Mouse (Mus musculus): Measurements from ENCODE around the gene 3110009E18Rik. TPM values are rescaled to one million over a fixed set of nuclear protein-coding genes. Genes with fewer than 3 reads are reported as not detected.

3110009E18Rik gene
- polyA plus RNA-seq, 1 experiment from 2014 or later, result 5.1 TPM

DNA sequence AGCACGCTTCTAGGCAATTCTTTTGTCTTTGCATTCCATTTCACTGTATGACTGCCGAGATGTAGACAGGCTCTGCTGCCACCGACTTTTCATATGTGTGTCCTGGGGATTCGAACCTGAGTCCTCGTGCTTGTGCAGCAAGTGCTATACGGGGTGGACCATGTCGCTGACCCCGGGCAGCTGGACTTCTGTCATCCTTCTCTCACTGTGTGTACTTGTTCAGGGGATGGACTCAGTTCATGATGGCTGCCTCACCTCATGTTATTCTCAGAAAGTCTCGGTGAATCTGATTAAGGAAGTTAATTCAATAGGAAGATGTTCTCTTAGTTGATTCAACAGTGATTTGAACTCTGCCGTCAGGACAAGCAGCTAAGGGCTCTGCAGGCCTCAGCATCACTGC lies 72.6 kb downstream of the 3110009E18Rik start:
- TF ChIP-seq CTCF (IDR thresholded peaks at IDR 0.05; ENCODE audit: low read depth) (no peak), EP300 (IDR thresholded peaks at IDR 0.05; ENCODE audit: low read depth) (no peak)
- WGBS (ENCODE audit: insufficient replicate concordance), result 91% methylated on average over 10 of the region's 10 CpGs
- Histone ChIP-seq H3K4me1 (ENCODE audit: insufficient read depth) (no peaks in the 10 kb centered on the region), H3K27me3 (ENCODE audit: insufficient read depth, low read length) (no peaks in the 10 kb centered on the region), H3K4me3 (ENCODE audit: low read depth, low read length) (no peak overlapping the region), H3K9ac (replicated peaks) (no peak overlapping the region), H3K27ac (ENCODE audit: low read depth) (no peak overlapping the region), H3K36me3 (replicated peaks; ENCODE audit: insufficient read depth, low read length) (no peaks in the 10 kb centered on the region), H3K4me2 (ENCODE audit: low read depth, low read length) (no peak overlapping the region), H3K9me3 (ENCODE audit: low read length) (no peaks in the 10 kb centered on the region)
- DNase-seq, result no peak
- no peak for ATAC-seq

GRCm38 (mm10) chr1:120195947-120196346 lies 75.0 kb downstream of the 3110009E18Rik start:
- H3K4me3 ChIP-seq (ENCODE audit: low read depth, low read length), result no peak overlapping the region
- H3K27ac ChIP-seq (ENCODE audit: low read depth), result no peak overlapping the region
- H3K9me3 ChIP-seq (ENCODE audit: low read length), result no peaks in the 10 kb centered on the region
- no peak for DNase-seq
- TF ChIP-seq CTCF (IDR thresholded peaks at IDR 0.05; ENCODE audit: low read depth) (no peak), EP300 (IDR thresholded peaks at IDR 0.05; ENCODE audit: low read depth) (no peak)
- no peak overlapping the region for H3K9ac ChIP-seq (replicated peaks)
- WGBS (ENCODE audit: insufficient replicate concordance), result 57% methylated on average over 5 of the region's 5 CpGs
- no peak for ATAC-seq
- no peaks in the 10 kb centered on the region for H3K27me3 ChIP-seq (ENCODE audit: insufficient read depth, low read length)
- H3K36me3 ChIP-seq (replicated peaks; ENCODE audit: insufficient read depth, low read length), result no peaks in the 10 kb centered on the region
- no peaks in the 10 kb centered on the region for H3K4me1 ChIP-seq (ENCODE audit: insufficient read depth)
- no peak overlapping the region for H3K4me2 ChIP-seq (ENCODE audit: low read depth, low read length)

DNA sequence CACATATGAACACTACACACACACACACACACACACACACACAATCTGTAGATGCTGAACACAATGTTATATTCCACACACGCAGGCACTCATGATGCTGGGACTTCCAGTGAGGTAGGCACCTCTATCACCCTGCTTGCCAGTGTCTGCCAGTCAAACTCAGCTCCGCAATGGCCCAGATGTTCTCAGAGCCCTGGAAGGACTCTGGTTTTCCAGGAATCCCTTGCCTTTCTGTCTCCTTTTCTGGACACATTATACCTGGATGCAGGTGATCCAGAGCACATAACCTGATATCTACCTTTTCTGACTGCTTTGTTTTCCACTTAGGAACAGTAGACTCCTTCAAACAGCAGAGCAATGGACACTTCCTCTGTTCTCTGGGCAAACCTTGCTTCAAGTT lies 75.7 kb downstream of the 3110009E18Rik start:
- no peak overlapping the region for H3K27ac ChIP-seq (ENCODE audit: low read depth)
- DNase-seq, result no peak
- TF ChIP-seq CTCF (IDR thresholded peaks at IDR 0.05; ENCODE audit: low read depth) (no peak), EP300 (IDR thresholded peaks at IDR 0.05; ENCODE audit: low read depth) (no peak)

GRCm38 (mm10) chr1:120197189-120197588 lies 76.2 kb downstream of the 3110009E18Rik start:
- H3K4me1 ChIP-seq (ENCODE audit: insufficient read depth), result no peaks in the 10 kb centered on the region
- H3K9ac ChIP-seq (replicated peaks), result no peak overlapping the region
- no peaks in the 10 kb centered on the region for H3K36me3 ChIP-seq (replicated peaks; ENCODE audit: insufficient read depth, low read length)
- TF ChIP-seq EP300 (IDR thresholded peaks at IDR 0.05; ENCODE audit: low read depth) (no peak), CTCF (IDR thresholded peaks at IDR 0.05; ENCODE audit: low read depth) (peak; percentile 95)
- H3K27ac ChIP-seq (ENCODE audit: low read depth), result no peak overlapping the region
- no peaks in the 10 kb centered on the region for H3K9me3 ChIP-seq (ENCODE audit: low read length)
- peak; percentile 77 for DNase-seq
- H3K4me2 ChIP-seq (ENCODE audit: low read depth, low read length), result no peak overlapping the region
- 12% methylated on average over 5 of the region's 5 CpGs for WGBS (ENCODE audit: insufficient replicate concordance)
- H3K27me3 ChIP-seq (ENCODE audit: insufficient read depth, low read length), result no peaks in the 10 kb centered on the region
- peak; percentile 57 for ATAC-seq
- H3K4me3 ChIP-seq (ENCODE audit: low read depth, low read length), result no peak overlapping the region

More for the DNA sequence above, 75.7 kb downstream of the 3110009E18Rik start:
- Histone ChIP-seq H3K36me3 (replicated peaks; ENCODE audit: insufficient read depth, low read length) (no peaks in the 10 kb centered on the region), H3K9me3 (ENCODE audit: low read length) (no peaks in the 10 kb centered on the region), H3K27me3 (ENCODE audit: insufficient read depth, low read length) (no peaks in the 10 kb centered on the region), H3K4me1 (ENCODE audit: insufficient read depth) (no peaks in the 10 kb centered on the region), H3K9ac (replicated peaks) (no peak overlapping the region), H3K4me3 (ENCODE audit: low read depth, low read length) (no peak overlapping the region), H3K4me2 (ENCODE audit: low read depth, low read length) (no peak overlapping the region)
- no peak for ATAC-seq
- WGBS (ENCODE audit: insufficient replicate concordance), result 74% methylated on average over 2 of the region's 2 CpGs

GRCm38 (mm10) chr1:120198151-120198550 lies 77.2 kb downstream of the 3110009E18Rik start:
- Histone ChIP-seq H3K9me3 (ENCODE audit: low read length) (no peaks in the 10 kb centered on the region), H3K4me2 (ENCODE audit: low read depth, low read length) (no peak overlapping the region), H3K4me3 (ENCODE audit: low read depth, low read length) (no peak overlapping the region), H3K4me1 (ENCODE audit: insufficient read depth) (no peaks in the 10 kb centered on the region), H3K9ac (replicated peaks) (no peak overlapping the region), H3K36me3 (replicated peaks; ENCODE audit: insufficient read depth, low read length) (no peaks in the 10 kb centered on the region), H3K27ac (ENCODE audit: low read depth) (no peak overlapping the region), H3K27me3 (ENCODE audit: insufficient read depth, low read length) (no peaks in the 10 kb centered on the region)
- TF ChIP-seq EP300 (IDR thresholded peaks at IDR 0.05; ENCODE audit: low read depth), result no peak
- TF ChIP-seq CTCF (IDR thresholded peaks at IDR 0.05; ENCODE audit: low read depth), result no peak
- DNase-seq (no peak), ATAC-seq (no peak)
- WGBS (ENCODE audit: insufficient replicate concordance), result 58% methylated on average over 3 of the region's 3 CpGs

DNA sequence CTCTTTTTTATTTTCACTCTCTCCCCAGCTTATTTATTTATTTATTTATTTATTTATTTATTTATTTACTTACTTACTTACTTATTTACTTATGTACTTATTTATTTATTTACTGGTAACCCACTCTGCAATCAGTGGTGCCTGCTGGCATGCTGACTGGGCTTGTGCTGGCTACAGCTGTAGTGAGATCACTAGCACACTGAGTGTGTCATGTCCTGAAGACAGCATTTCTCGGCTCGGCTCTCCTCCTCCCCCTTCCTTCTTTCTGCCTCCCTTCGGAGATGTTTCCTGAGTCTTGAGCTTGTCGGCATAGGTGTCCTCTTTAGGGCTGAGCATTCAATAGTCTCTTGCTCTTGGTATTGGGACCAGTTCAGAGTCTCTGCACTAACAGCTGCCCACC lies 78.0 kb downstream of the 3110009E18Rik start:
- TF ChIP-seq EP300 (IDR thresholded peaks at IDR 0.05; ENCODE audit: low read depth) (no peak), CTCF (IDR thresholded peaks at IDR 0.05; ENCODE audit: low read depth) (no peak)
- Histone ChIP-seq H3K36me3 (replicated peaks; ENCODE audit: insufficient read depth, low read length) (no peaks in the 10 kb centered on the region), H3K4me1 (ENCODE audit: insufficient read depth) (no peaks in the 10 kb centered on the region), H3K4me2 (ENCODE audit: low read depth, low read length) (no peak overlapping the region), H3K27me3 (ENCODE audit: insufficient read depth, low read length) (no peaks in the 10 kb centered on the region), H3K9ac (replicated peaks) (no peak overlapping the region), H3K9me3 (ENCODE audit: low read length) (no peaks in the 10 kb centered on the region), H3K27ac (ENCODE audit: low read depth) (no peak overlapping the region), H3K4me3 (ENCODE audit: low read depth, low read length) (no peak overlapping the region)
- 74% methylated on average over 4 of the region's 4 CpGs for WGBS (ENCODE audit: insufficient replicate concordance)
- DNase-seq, result no peak
- no peak for ATAC-seq

DNA sequence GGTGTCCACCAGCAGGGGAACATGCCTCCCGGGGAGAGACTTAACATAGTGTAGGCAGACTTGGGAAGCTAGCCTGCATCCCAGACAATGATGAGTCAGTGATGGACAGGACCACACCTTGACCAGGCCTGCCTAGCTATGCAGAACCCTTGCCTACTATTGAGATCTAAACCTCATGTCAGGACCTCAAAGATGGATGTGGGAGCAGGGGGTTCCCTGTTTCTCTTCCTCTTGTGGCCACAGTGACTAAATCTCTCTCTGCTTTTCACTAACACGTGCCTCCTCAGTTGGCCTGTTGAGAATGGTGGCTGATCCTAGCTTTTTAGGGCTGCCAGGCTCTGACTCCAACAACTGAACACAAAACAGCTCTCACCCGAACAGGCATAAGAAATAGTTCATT lies 81.6 kb downstream of the 3110009E18Rik start:
- no peak for TF ChIP-seq CTCF (IDR thresholded peaks at IDR 0.05; ENCODE audit: low read depth)
- no peak for TF ChIP-seq EP300 (IDR thresholded peaks at IDR 0.05; ENCODE audit: low read depth)
- Histone ChIP-seq H3K27me3 (ENCODE audit: insufficient read depth, low read length) (no peaks in the 10 kb centered on the region), H3K36me3 (replicated peaks; ENCODE audit: insufficient read depth, low read length) (no peaks in the 10 kb centered on the region), H3K4me2 (ENCODE audit: low read depth, low read length) (no peak overlapping the region), H3K27ac (ENCODE audit: low read depth) (no peak overlapping the region), H3K4me1 (ENCODE audit: insufficient read depth) (no peaks in the 10 kb centered on the region), H3K4me3 (ENCODE audit: low read depth, low read length) (no peak overlapping the region), H3K9ac (replicated peaks) (no peak overlapping the region), H3K9me3 (ENCODE audit: low read length) (no peaks in the 10 kb centered on the region)
- DNase-seq (no peak), ATAC-seq (no peak)
- WGBS (ENCODE audit: insufficient replicate concordance), result 55% methylated on average over 3 of the region's 3 CpGs
